Mouse (Mus musculus): ENCODE data around the gene Golga5. TPM values are rescaled to one million over a fixed set of nuclear protein-coding genes. Genes with fewer than 3 reads are reported as not detected.

The Golga5 gene
- total RNA-seq, 1 experiment = 30.8 TPM

DNA sequence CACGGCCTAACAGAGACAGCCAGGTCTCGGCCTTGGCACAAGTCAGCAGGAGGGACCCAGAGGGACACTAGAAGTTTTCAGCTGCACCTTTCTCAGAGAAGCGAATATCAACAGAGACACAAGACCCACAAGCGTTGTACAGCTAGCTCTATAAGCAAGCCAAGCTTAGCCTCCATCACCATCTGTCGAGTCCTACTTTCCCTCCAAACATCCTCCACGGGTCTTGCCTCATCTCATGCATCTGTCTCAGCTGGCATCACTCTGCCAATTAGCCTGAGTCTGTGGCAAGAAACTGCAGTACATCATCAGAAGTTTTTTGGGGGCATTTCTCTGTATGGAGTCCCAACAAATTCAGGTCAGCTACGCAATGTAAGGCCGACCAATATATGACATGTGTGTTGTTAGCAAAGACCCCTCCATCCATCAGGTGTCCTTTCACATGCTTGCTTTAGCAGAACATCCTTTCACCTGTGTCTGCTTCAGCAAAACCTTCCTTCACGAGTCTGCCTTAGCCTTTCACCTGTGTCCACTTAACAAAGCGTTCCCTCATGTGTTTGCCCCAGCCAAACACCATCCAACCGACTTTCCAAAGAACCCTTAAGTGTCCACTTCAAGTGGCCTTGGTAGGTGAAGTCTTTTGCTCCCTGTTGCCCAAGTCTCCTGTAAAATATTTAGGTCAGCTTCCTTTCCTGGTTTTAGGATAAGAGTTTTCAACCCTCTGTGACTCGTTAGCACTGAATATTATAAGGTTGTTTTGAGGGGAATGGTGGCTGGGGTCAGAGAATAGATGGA, 51.2 kb downstream of the Golga5 start:
- H3K36me3 ChIP-seq (ENCODE audit: control insufficient read depth, insufficient read depth, low read length, poor library complexity, severe bottlenecking) = no peaks in the 10 kb centered on the region
- H3K9me3 ChIP-seq (ENCODE audit: control insufficient read depth, insufficient read depth, low read depth, low read length) = no peaks in the 10 kb centered on the region
- no peak for DNase-seq (ENCODE audit: low read depth, low spot score)
- H3K9ac ChIP-seq (ENCODE audit: insufficient read depth, low read depth, low read length, poor library complexity, severe bottlenecking) = no peak overlapping the region
- no peak overlapping the region for H3K27ac ChIP-seq (ENCODE audit: insufficient read depth, low read depth, low read length, poor library complexity, severe bottlenecking)
- H3K4me3 ChIP-seq (ENCODE audit: insufficient read depth in 1 of 2, low read depth in 1 of 2, low read length in 2 of 2, poor library complexity in 1 of 2, severe bottlenecking in 1 of 2) = no peak overlapping the region
- TF ChIP-seq ZNF384 (IDR thresholded peaks at IDR 0.05; ENCODE audit: low read depth, low read length) (no peak), CHD2 (IDR thresholded peaks at IDR 0.05; ENCODE audit: low read depth, low read length) (no peak), ZC3H11A (IDR thresholded peaks at IDR 0.05; ENCODE audit: borderline replicate concordance, low read depth, low read length) (no peak), MAFK (IDR thresholded peaks at IDR 0.05; ENCODE audit: insufficient read depth, low read depth, low read length) (no peak), HCFC1 (IDR thresholded peaks at IDR 0.05; ENCODE audit: borderline replicate concordance, insufficient read depth, low read length) (no peak)
- in situ Hi-C loops (cut with MboI; ENCODE audit: low sequenced_read_pairs in 2 of 2, unreplicated experiment in 2 of 2) = loop anchor here in 1 of 2 experiments (25.0 kb wide), 1 partner anchor 217 kb away; the partner anchor contains the start of genes Moap1 and Tmem251
- H3K4me1 ChIP-seq (ENCODE audit: control insufficient read depth in 2 of 2, insufficient read depth in 2 of 2, low read length in 2 of 2, poor library complexity in 1 of 2) = no peaks in the 10 kb centered on the region; a peak in 1 of 4 replicates

DNA sequence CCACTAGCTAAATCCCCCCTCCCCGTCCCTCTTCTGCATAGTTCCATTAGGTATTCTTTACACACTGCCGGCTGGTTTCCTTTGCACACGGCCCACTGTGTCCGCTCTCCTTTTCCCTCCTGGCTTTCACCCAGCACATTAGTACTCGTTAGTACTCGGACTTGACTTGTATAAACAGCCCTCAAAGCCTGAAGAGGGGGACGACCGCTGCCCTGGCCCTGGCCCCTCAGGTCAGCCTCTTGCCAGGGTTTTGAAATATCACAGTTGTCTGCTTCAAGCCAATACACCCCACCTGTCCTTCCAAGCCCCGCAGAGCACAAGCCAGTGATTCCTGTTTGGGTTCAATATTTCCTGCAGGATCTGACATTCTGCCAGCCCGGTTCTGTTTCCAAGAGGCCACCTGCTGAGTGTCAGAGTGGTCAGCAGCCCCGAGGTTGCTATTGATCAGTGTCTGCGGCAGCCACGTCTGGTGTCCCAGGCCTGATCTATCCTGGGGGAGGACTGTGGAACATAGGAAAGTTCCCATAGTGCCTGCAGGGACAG, 52.9 kb downstream of the Golga5 start:
- Histone ChIP-seq H3K9ac (ENCODE audit: insufficient read depth, low read depth, low read length, poor library complexity, severe bottlenecking) (no peak overlapping the region), H3K4me3 (ENCODE audit: insufficient read depth in 1 of 2, low read depth in 1 of 2, low read length in 2 of 2, poor library complexity in 1 of 2, severe bottlenecking in 1 of 2) (no peak overlapping the region), H3K27ac (ENCODE audit: insufficient read depth, low read depth, low read length, poor library complexity, severe bottlenecking) (no peak overlapping the region), H3K9me3 (ENCODE audit: control insufficient read depth, insufficient read depth, low read depth, low read length) (no peaks in the 10 kb centered on the region), H3K4me1 (ENCODE audit: control insufficient read depth in 2 of 2, insufficient read depth in 2 of 2, low read length in 2 of 2, poor library complexity in 1 of 2) (no peaks in the 10 kb centered on the region; a peak in 1 of 4 replicates), H3K36me3 (ENCODE audit: control insufficient read depth, insufficient read depth, low read length, poor library complexity, severe bottlenecking) (no peaks in the 10 kb centered on the region)
- in situ Hi-C loops (cut with MboI; ENCODE audit: low sequenced_read_pairs in 2 of 2, unreplicated experiment in 2 of 2) = loop anchor here in 1 of 2 experiments (25.0 kb wide), 1 partner anchor 215 kb away; the partner anchor contains the start of genes Moap1 and Tmem251
- TF ChIP-seq ZNF384 (IDR thresholded peaks at IDR 0.05; ENCODE audit: low read depth, low read length) = no peak
- TF ChIP-seq MAFK (IDR thresholded peaks at IDR 0.05; ENCODE audit: insufficient read depth, low read depth, low read length) = no peak
- TF ChIP-seq ZC3H11A (IDR thresholded peaks at IDR 0.05; ENCODE audit: borderline replicate concordance, low read depth, low read length) = no peak
- TF ChIP-seq CHD2 (IDR thresholded peaks at IDR 0.05; ENCODE audit: low read depth, low read length) = no peak
- no peak for TF ChIP-seq HCFC1 (IDR thresholded peaks at IDR 0.05; ENCODE audit: borderline replicate concordance, insufficient read depth, low read length)
- no peak for DNase-seq (ENCODE audit: low read depth, low spot score)

DNA sequence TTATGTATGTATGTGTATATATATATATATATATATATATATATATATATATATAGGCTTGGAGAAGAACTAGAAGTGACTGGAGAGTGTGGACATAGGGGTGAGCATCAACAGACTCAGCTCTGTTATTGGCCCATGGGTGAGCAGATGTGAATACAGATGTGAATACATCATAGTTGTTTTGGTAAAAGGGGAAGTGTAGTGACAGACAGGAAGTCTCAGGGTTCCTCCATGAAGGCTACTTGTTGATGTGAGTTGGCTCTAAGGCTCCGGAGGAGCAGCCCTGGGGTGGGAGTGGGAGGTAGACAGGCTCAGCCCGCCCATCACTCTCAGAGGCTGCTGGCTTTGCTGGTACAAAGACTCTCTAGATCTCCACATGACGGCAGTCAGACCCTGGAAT, 55.3 kb downstream of the Golga5 start:
- in situ Hi-C loops (cut with MboI; ENCODE audit: low sequenced_read_pairs in 2 of 2, unreplicated experiment in 2 of 2) = loop anchor here in 1 of 2 experiments (25.0 kb wide), 1 partner anchor 213 kb away; the partner anchor contains the start of genes Moap1 and Tmem251
- Histone ChIP-seq H3K9ac (ENCODE audit: insufficient read depth, low read depth, low read length, poor library complexity, severe bottlenecking) (no peak overlapping the region), H3K4me1 (ENCODE audit: control insufficient read depth in 2 of 2, insufficient read depth in 2 of 2, low read length in 2 of 2, poor library complexity in 1 of 2) (no peaks in the 10 kb centered on the region; a peak in 1 of 4 replicates), H3K4me3 (ENCODE audit: insufficient read depth in 1 of 2, low read depth in 1 of 2, low read length in 2 of 2, poor library complexity in 1 of 2, severe bottlenecking in 1 of 2) (no peak overlapping the region), H3K9me3 (ENCODE audit: control insufficient read depth, insufficient read depth, low read depth, low read length) (no peaks in the 10 kb centered on the region), H3K27ac (ENCODE audit: insufficient read depth, low read depth, low read length, poor library complexity, severe bottlenecking) (no peak overlapping the region), H3K36me3 (ENCODE audit: control insufficient read depth, insufficient read depth, low read length, poor library complexity, severe bottlenecking) (no peaks in the 10 kb centered on the region)
- no peak for DNase-seq (ENCODE audit: low read depth, low spot score)
- no peak for TF ChIP-seq ZC3H11A (IDR thresholded peaks at IDR 0.05; ENCODE audit: borderline replicate concordance, low read depth, low read length)

DNA sequence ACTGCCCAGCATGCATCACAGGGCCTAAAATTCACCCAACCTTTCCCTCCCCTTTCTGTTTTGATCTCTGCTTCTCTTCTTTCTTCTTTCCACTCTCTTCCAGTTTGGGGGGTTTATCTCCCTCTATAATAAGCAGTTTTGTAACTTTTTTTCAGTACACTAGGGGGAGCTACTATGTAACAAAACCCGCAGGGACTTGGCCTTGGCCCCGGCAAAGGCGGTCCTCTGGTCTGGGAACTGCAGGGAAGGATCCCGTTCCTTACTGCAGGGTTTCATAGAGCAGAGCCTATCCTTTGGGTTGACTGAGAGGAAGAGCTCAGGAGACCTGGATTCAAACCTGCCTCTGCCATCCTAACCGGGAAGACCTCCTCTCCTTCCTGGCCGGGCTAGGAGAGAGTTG, 55.8 kb downstream of the Golga5 start:
- no peak for TF ChIP-seq ZNF384 (IDR thresholded peaks at IDR 0.05; ENCODE audit: low read depth, low read length)
- TF ChIP-seq HCFC1 (IDR thresholded peaks at IDR 0.05; ENCODE audit: borderline replicate concordance, insufficient read depth, low read length) = no peak
- TF ChIP-seq ZC3H11A (IDR thresholded peaks at IDR 0.05; ENCODE audit: borderline replicate concordance, low read depth, low read length) = peak; percentile 81; the same call in 1 of the 2 replicates
- no peak for TF ChIP-seq MAFK (IDR thresholded peaks at IDR 0.05; ENCODE audit: insufficient read depth, low read depth, low read length)
- Histone ChIP-seq H3K9ac (ENCODE audit: insufficient read depth, low read depth, low read length, poor library complexity, severe bottlenecking) (peak overlapping the region; percentile 31; the same call in 1 of the 2 replicates), H3K36me3 (ENCODE audit: control insufficient read depth, insufficient read depth, low read length, poor library complexity, severe bottlenecking) (no peaks in the 10 kb centered on the region), H3K4me1 (ENCODE audit: control insufficient read depth in 2 of 2, insufficient read depth in 2 of 2, low read length in 2 of 2, poor library complexity in 1 of 2) (no peaks in the 10 kb centered on the region; a peak in 1 of 4 replicates), H3K9me3 (ENCODE audit: control insufficient read depth, insufficient read depth, low read depth, low read length) (no peaks in the 10 kb centered on the region), H3K4me3 (ENCODE audit: insufficient read depth in 1 of 2, low read depth in 1 of 2, low read length in 2 of 2, poor library complexity in 1 of 2, severe bottlenecking in 1 of 2) (no peak overlapping the region), H3K27ac (ENCODE audit: insufficient read depth, low read depth, low read length, poor library complexity, severe bottlenecking) (no peak overlapping the region)
- in situ Hi-C loops (cut with MboI; ENCODE audit: low sequenced_read_pairs in 2 of 2, unreplicated experiment in 2 of 2) = loop anchor here in 1 of 2 experiments (25.0 kb wide), 1 partner anchor 213 kb away; the partner anchor contains the start of genes Moap1 and Tmem251
- DNase-seq (ENCODE audit: low read depth, low spot score) = peak; percentile 47

Data from ES-E14 (cell line).